ENCODE assay signal across 18 mouse cellular contexts in genomic region chr2:68317452-68317851, GRCm38 (mm10).
DNase-seq lines count a peak whose midpoint lies in the region; ATAC-seq lines count a peak whose summit lies in the region.
"Had no signal": no experiment of that assay in that cellular context is flagged by ENCODE, and none has a peak within 500 bp of the region (broad histone marks: within the 10 kb centered on the region; RNA-seq: fewer than 3 reads in every experiment).

No protein-coding gene starts in this region.

- 24% methylated on average over 2 of the region's 2 CpGs for WGBS in kidney, embryonic 15.5 days
- 61% methylated on average over 2 of the region's 2 CpGs for WGBS in midbrain, embryonic 16.5 days

- 0 out of 2 replicates have a peak, but pooled peaks cover 5% of the 10 kb centered on the region for H3K36me3 ChIP-seq in kidney, embryonic 15.5 days
- no peaks in the 10 kb centered on the region for H3K36me3 ChIP-seq in midbrain, embryonic 16.5 days (ENCODE audit: control insufficient read depth, insufficient read depth, low read length)
- H3K36me3 ChIP-seq: neural tube, embryonic 12.5 days had no signal

- no peaks in the 10 kb centered on the region for H3K27me3 ChIP-seq in kidney, embryonic 15.5 days
- H3K27me3 ChIP-seq in midbrain, embryonic 16.5 days (ENCODE audit: control insufficient read depth, insufficient read depth, low read depth, low read length): no peaks in the 10 kb centered on the region
- H3K27me3 ChIP-seq: neural tube, embryonic 12.5 days had no signal

- ATAC-seq in kidney, embryonic 15.5 days (replicated peaks; ENCODE audit: low FRiP score): no peak
- no peak for ATAC-seq in midbrain, embryonic 16.5 days
- ATAC-seq: forebrain, postnatal 0 days; hindbrain, embryonic 16.5 days; intestine, postnatal 0 days had no signal

- H3K4me1 ChIP-seq in kidney, embryonic 15.5 days: peaks cover 8% of the 10 kb centered on the region
- peaks cover 20% of the 10 kb centered on the region for H3K4me1 ChIP-seq in midbrain, embryonic 16.5 days (ENCODE audit: control insufficient read depth, insufficient read depth, low read length)

- peak; percentile 26 to 45 for DNase-seq in cerebellum, postnatal 10 days
- DNase-seq in cerebellum, postnatal 4 days (ENCODE audit: low spot score in 2 of 2): no peak
- peak; percentile 60 for DNase-seq in kidney, postnatal 10 days
- DNase-seq in urinary bladder, postnatal 14 days (ENCODE audit: low spot score): peak; percentile 32
- no peak for DNase-seq in urinary bladder, adult 2 months (ENCODE audit: low spot score)
- DNase-seq in right cerebral cortex, postnatal 4 days: no peak
- DNase-seq: adrenal gland, adult 2 months; cerebellum, adult 11 months; forebrain, postnatal 0 days; gastrocnemius, postnatal 10 days; layer of hippocampus, postnatal 36 days; lung, embryonic 14.5 days; thymus, postnatal 4 days had no signal

- no peak overlapping the region for H3K4me3 ChIP-seq in kidney, embryonic 15.5 days (replicated peaks)
- H3K4me3 ChIP-seq in midbrain, embryonic 16.5 days (ENCODE audit: low read depth, low read length): no peak overlapping the region
- H3K4me3 ChIP-seq: neural tube, embryonic 12.5 days had no signal

- H3K4me2 ChIP-seq in kidney, embryonic 15.5 days: no peak overlapping the region
- no peak overlapping the region for H3K4me2 ChIP-seq in midbrain, embryonic 16.5 days (ENCODE audit: low read length)
- H3K4me2 ChIP-seq: lung, embryonic 14.5 days; neural tube, embryonic 12.5 days had no signal

- H3K27ac ChIP-seq in kidney, embryonic 15.5 days: no peak overlapping the region
- H3K27ac ChIP-seq in midbrain, embryonic 16.5 days (ENCODE audit: low read length): no peak overlapping the region
- H3K27ac ChIP-seq: neural tube, embryonic 12.5 days had no signal

- no peaks in the 10 kb centered on the region for H3K9me3 ChIP-seq in kidney, embryonic 15.5 days (replicated peaks)
- no peaks in the 10 kb centered on the region for H3K9me3 ChIP-seq in midbrain, embryonic 16.5 days (replicated peaks; ENCODE audit: control insufficient read depth, low read length, poor library complexity, severe bottlenecking)
- H3K9me3 ChIP-seq: neural tube, embryonic 12.5 days had no signal

- H3K9ac ChIP-seq in kidney, embryonic 15.5 days: no peak overlapping the region
- no peak overlapping the region for H3K9ac ChIP-seq in midbrain, embryonic 16.5 days (ENCODE audit: low read depth, low read length)
- H3K9ac ChIP-seq: forebrain, postnatal 0 days; lung, embryonic 14.5 days; neural tube, embryonic 12.5 days had no signal

Comparison
In these comparisons a context has a peak if more than half of its experiments do, and no peak if none do; other contexts are left out.
1. DNase-seq: peak in cerebellum, postnatal 10 days (2 of 2), kidney, postnatal 10 days (single experiment) and urinary bladder, postnatal 14 days (single experiment); none in cerebellum, postnatal 4 days (0 of 2), urinary bladder, adult 2 months (single experiment) and right cerebral cortex, postnatal 4 days (single experiment).